Mouse (Mus musculus) brain, embryonic 14.5 days (tissue): Measurements from ENCODE around the gene Mrs2.

ENCODE experiments used
- CTCF ChIP-seq: fragments of 200-500 bp; IDR thresholded peaks from 2 replicates; pipeline ENCODE4 v1.5.1; 2012; ENCODE audit warnings: inconsistent platforms, mild to moderate bottlenecking, moderate library complexity, borderline replicate concordance; ENCODE audit not compliant: insufficient read depth, insufficient read length; ENCODE audit errors: extremely low read depth
- POLR2A ChIP-seq: fragments of 200-500 bp; IDR thresholded peaks from 2 replicates; pipeline ENCODE4 v1.6.1; 2012; ENCODE audit warnings: mild to moderate bottlenecking, inconsistent platforms, borderline replicate concordance; ENCODE audit not compliant: poor library complexity, insufficient read depth, insufficient read length, severe bottlenecking; ENCODE audit errors: extremely low read depth

- TF ChIP-seq CTCF (no peak), POLR2A (peak; percentile 86)
These were observed at the start of gene Mrs2 for GRCm38 (mm10) chr13:25019793-25020539.
